Mouse (Mus musculus) kidney, embryonic 16.5 days (tissue): ENCODE data around the gene Ubxn7. TPM values are rescaled to one million over a fixed set of nuclear protein-coding genes. Genes with fewer than 3 reads are reported as not detected.

Experiments
- ATAC-seq: fragments of 200-750 bp; cut with Nextera tagmentation; 2 replicates; pipeline ENCODE4 v1.8.0; 2017; ENCODE audit warnings: moderate TSS enrichment; ENCODE audit not compliant: low FRiP score, low TSS enrichment
- H3K27ac ChIP-seq: fragments of 300-500 bp; sonication (generic); 2 replicates; pipeline ENCODE4 v1.5.1; 2014; ENCODE audit warnings: low read length
- H3K27me3 ChIP-seq: fragments of 300-500 bp; sonication (generic); 2 replicates; pipeline ENCODE4 v1.6.1; 2014; ENCODE audit warnings: low read length, control low read depth, mixed read lengths; ENCODE audit not compliant: insufficient read depth
- H3K36me3 ChIP-seq: fragments of 300-500 bp; sonication (generic); 2 replicates; pipeline ENCODE4 v1.6.1; 2014; ENCODE audit warnings: low read length, control low read depth, mixed read lengths; ENCODE audit not compliant: insufficient read depth
- H3K4me1 ChIP-seq: fragments of 300-500 bp; sonication (generic); 2 replicates; pipeline ENCODE4 v1.6.1; 2014; ENCODE audit warnings: low read length, control low read depth, mixed read lengths; ENCODE audit not compliant: insufficient read depth
- H3K4me2 ChIP-seq: fragments of 300-500 bp; sonication (generic); replicated peaks from 2 replicates; pipeline ENCODE4 v1.6.1; 2014; ENCODE audit warnings: low read depth, low read length
- H3K4me3 ChIP-seq: fragments of 300-500 bp; sonication (generic); 2 replicates; pipeline ENCODE4 v1.5.1; 2014; ENCODE audit warnings: mild to moderate bottlenecking, low read length
- H3K9ac ChIP-seq: fragments of 300-500 bp; sonication (generic); replicated peaks from 2 replicates; pipeline ENCODE4 v1.6.1; 2014; ENCODE audit warnings: low read length
- H3K9me3 ChIP-seq: fragments of 300-500 bp; sonication (generic); 2 replicates; pipeline ENCODE4 v1.6.1; 2016; ENCODE audit warnings: low read length, control low read depth
- WGBS: fragments of 180-500 bp; shearing (Covaris S2); extraction: QIAGEN DNeasy Blood & Tissue Kit; methylation state at CpG from one replicate; pipeline ENCODE4 v1.1.7; 2014; 5-methylcytosine and 5-hydroxymethylcytosine counted together
- polyA plus RNA-seq: library from polyadenylated mRNA; unstranded; fragments of >200 nt; fragmentation: Nextera tagmentation; extraction: Ambion mirVana; gene quantifications from 2 replicates; pipeline ENCODE4 v1.2.1, GENCODE M21; 2015

The Ubxn7 gene
- polyA plus RNA-seq, 1 experiment from 2014 or later: 23.2 TPM

DNA sequence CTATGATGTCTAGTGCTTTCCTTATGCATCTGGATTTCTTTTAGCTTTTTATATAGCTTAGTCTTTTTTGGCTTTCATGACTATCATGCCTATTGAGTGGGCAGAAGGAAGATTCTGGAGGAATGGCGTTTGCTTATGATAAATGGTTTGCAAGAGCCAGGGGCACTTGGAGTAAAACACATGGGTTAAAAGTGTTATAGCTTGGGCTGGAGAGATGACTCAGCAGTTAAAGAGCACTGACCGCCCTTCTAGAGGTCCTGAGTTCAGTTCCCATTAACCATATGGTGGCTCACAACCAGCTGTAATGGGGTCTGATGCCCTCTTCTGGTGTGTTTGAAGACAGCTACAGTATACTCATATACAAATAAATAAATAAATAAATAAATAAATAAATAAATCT, 31.5 kb downstream of the Ubxn7 start:
- H3K27me3 ChIP-seq: no peaks in the 10 kb centered on the region
- no peak for ATAC-seq

DNA sequence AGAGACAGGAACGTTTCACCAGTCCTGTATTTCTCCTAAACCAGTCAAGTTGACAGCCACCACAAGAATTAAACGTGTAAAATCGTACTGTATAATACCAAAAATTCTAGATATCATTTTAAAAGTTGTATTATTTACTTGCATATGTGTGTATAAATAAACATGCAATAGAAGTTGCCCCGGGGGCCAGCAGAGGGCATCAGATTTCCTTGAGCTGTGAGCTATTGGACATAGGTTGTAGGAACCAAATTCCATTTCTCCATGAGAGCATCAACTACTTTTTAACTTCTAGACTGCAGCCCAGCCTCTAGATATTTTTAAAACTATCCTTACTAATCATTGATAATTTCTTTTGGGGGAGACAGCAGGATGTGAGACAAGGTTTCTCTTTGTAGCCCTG, 39.3 kb downstream of the Ubxn7 start:
- no peaks in the 10 kb centered on the region for H3K27me3 ChIP-seq
- H3K9me3 ChIP-seq: no peaks in the 10 kb centered on the region
- ATAC-seq: no peak
- peaks cover 37% of the 10 kb centered on the region for H3K36me3 ChIP-seq
- H3K27ac ChIP-seq: no peak overlapping the region
- H3K9ac ChIP-seq: no peak overlapping the region
- WGBS: 92% methylated on average over 4 of the region's 4 CpGs
- H3K4me3 ChIP-seq: no peak overlapping the region
- H3K4me2 ChIP-seq: no peak overlapping the region
- no peaks in the 10 kb centered on the region for H3K4me1 ChIP-seq

More for the DNA sequence above, 31.5 kb downstream of the Ubxn7 start:
- WGBS: 85% methylated on average over 2 of the region's 2 CpGs
- Histone ChIP-seq H3K4me3 (no peak overlapping the region), H3K27ac (no peak overlapping the region), H3K9me3 (no peaks in the 10 kb centered on the region), H3K4me1 (no peaks in the 10 kb centered on the region), H3K4me2 (no peak overlapping the region), H3K9ac (no peak overlapping the region), H3K36me3 (peaks cover 30% of the 10 kb centered on the region)

DNA sequence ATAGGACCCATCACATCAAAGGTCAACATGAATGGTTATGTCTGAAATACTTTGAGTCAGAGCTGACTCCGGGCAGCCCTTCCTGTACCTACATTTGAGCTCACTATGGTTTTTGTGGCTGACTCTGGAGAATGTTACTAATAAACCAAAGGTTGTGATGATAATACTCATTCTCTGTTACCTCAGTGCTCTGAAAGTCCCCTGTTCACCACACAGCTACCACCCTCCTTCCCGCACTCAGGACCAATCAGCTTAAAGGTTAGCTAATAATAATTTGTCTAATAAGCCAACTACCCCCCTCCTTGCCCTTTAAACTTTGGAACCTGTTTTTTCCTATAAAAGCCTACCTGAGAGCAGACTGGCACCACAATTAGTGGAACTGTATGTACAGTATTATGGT, 47.5 kb downstream of the Ubxn7 start:
- WGBS: 100% methylated on average over 2 of the region's 2 CpGs
- Histone ChIP-seq H3K36me3 (peaks cover 56% of the 10 kb centered on the region), H3K9ac (no peak overlapping the region), H3K27me3 (no peaks in the 10 kb centered on the region), H3K9me3 (no peaks in the 10 kb centered on the region), H3K27ac (no peak overlapping the region), H3K4me1 (no peaks in the 10 kb centered on the region), H3K4me2 (no peak overlapping the region), H3K4me3 (no peak overlapping the region)
- no peak for ATAC-seq

DNA sequence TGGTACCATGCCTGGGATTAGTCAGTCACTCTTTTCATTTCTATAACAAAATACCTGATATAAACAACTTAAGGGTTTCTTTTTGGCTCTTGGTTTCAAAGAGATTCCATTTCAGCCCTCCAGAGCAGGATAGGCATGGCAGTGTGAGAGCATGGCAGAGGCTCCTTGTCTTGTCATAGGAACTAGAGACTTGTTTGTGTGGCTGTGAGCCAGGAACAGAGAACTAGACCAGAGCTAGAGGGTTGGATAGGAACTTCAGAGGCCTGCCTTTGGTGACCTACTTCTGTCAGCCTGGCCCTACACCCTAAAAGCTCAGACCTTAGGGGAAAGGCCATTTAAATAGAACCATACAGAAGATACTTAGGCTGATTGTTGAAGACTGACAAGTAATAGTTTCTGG, 50.8 kb downstream of the Ubxn7 start:
- Histone ChIP-seq H3K4me2 (no peak overlapping the region), H3K4me3 (no peak overlapping the region), H3K36me3 (peaks cover 52% of the 10 kb centered on the region), H3K27me3 (no peaks in the 10 kb centered on the region), H3K4me1 (no peaks in the 10 kb centered on the region), H3K27ac (no peak overlapping the region), H3K9me3 (no peaks in the 10 kb centered on the region), H3K9ac (no peak overlapping the region)
- ATAC-seq: no peak

DNA sequence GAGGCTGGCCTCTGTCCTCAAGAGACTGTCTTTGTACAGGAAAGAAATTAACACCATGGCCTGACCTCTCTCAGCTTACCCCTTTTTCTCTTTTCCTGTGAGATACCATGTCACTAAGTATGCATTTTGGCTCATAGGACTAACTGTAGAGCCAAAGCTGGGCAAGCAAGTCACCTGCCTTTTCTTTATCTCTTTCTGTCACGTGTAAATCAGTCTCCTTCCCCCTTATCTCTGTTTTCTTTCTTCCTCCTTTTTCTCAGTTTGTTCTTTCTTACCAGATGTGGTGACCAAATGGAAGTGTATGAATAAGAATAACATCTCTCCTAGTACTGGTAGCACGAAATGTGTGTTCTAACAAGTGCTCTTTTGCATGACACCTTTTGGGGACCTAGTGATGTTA, 52.8 kb downstream of the Ubxn7 start:
- Histone ChIP-seq H3K9me3 (no peaks in the 10 kb centered on the region), H3K4me1 (no peaks in the 10 kb centered on the region), H3K27me3 (no peaks in the 10 kb centered on the region), H3K27ac (no peak overlapping the region), H3K9ac (no peak overlapping the region), H3K4me3 (no peak overlapping the region), H3K4me2 (no peak overlapping the region), H3K36me3 (peaks cover 36% of the 10 kb centered on the region)
- WGBS: 85% methylated on average over 2 of the region's 2 CpGs
- ATAC-seq: no peak

DNA sequence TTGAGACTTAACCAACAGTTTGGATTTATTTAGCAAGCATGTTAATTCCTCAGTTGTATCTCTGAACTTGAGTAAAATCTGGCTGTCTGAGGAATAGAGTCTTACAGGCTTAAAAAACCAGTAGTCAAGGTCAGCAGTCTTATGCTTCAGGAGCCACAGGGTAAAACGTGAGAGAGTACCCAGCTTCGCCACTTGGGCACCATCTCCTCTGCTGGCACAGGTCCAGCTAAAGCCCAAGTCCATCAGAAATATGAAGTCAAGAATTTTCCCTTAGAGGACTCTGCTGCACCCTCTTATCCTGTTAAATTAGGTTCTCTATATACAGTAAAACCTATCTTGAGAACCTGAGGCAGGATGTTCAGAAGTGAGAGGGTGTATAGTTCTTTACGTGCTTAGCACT, 54.8 kb downstream of the Ubxn7 start:
- ATAC-seq: no peak
- Histone ChIP-seq H3K36me3 (peaks cover 32% of the 10 kb centered on the region), H3K4me1 (no peaks in the 10 kb centered on the region), H3K27ac (no peak overlapping the region), H3K9me3 (no peaks in the 10 kb centered on the region), H3K4me2 (no peak overlapping the region), H3K9ac (no peak overlapping the region), H3K4me3 (no peak overlapping the region), H3K27me3 (no peaks in the 10 kb centered on the region)
- WGBS: 88% methylated on average over 3 of the region's 3 CpGs

DNA sequence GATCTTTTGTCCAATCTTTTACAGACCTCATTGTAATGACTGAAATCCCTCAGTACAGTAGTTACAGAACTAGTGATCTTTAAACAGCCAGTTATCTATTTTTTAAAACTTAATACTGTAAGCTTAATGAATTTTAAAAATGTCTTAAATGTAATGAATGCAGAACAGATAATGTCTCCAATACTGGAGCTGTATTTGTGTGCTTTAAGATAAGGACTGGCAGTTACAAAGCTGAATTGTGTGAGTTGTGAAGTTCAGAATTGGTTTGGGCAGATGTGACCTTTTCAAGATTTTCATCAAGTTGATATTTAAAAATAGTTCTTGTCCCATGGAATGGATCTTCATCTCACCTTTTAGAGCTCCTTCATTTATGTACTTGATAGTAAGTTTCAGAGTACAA, 57.0 kb downstream of the Ubxn7 start:
- peaks cover 31% of the 10 kb centered on the region for H3K36me3 ChIP-seq

DNA sequence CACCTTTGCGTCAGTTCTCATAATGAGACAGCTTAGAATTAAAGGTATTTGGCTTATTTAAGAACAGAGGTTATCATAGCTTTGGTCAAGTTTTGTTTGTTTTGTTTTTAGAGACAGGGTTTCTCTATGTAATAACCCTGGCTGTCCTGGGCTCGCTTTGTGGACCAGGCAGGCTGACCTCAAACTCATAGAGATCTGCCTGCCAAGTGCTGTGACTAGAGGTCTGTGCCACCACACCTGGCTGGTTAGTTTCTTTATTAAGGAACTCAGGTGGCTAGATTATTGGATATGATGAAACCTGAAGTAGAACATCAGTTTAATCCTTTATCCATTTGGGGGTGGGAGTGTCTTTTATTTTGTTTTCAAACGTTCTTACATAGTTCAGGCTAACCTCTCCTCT, 57.8 kb downstream of the Ubxn7 start:
- WGBS: 81% methylated on average over 3 of the region's 3 CpGs
- Histone ChIP-seq H3K36me3 (peaks cover 27% of the 10 kb centered on the region), H3K4me3 (no peak overlapping the region), H3K4me1 (no peaks in the 10 kb centered on the region), H3K27ac (no peak overlapping the region), H3K9ac (no peak overlapping the region), H3K27me3 (no peaks in the 10 kb centered on the region), H3K4me2 (no peak overlapping the region), H3K9me3 (no peaks in the 10 kb centered on the region)
- ATAC-seq: no peak

More for the DNA sequence above, 57.0 kb downstream of the Ubxn7 start:
- no peak overlapping the region for H3K9ac ChIP-seq
- no peaks in the 10 kb centered on the region for H3K4me1 ChIP-seq
- H3K4me2 ChIP-seq: no peak overlapping the region
- H3K27ac ChIP-seq: no peak overlapping the region
- H3K27me3 ChIP-seq: no peaks in the 10 kb centered on the region
- H3K4me3 ChIP-seq: no peak overlapping the region
- no peaks in the 10 kb centered on the region for H3K9me3 ChIP-seq
- ATAC-seq: no peak

DNA sequence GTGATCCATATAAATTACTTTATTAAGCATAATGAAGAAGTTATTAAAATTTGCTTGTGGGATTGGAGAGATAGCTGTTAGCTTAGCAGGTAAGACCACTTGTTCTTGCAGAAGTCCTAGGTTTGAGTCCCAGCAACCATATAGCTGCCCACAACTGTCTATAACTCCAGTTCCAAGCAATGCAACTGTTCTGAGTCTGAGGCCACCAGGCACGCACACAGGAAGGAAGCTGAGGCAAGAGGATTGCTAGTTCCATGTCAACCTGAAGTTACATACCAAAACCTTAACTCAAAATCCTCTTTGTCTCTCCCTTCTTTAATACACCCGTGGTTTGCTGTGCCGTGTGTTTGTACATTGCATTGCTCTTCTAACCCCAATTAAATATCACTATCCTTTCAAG, 58.8 kb downstream of the Ubxn7 start:
- no peak overlapping the region for H3K4me3 ChIP-seq
- H3K36me3 ChIP-seq: peaks cover 19% of the 10 kb centered on the region; the same call in 1 of the 2 replicates
- no peaks in the 10 kb centered on the region for H3K9me3 ChIP-seq
- H3K4me1 ChIP-seq: 0 out of 2 replicates have a peak, but pooled peaks cover 3% of the 10 kb centered on the region
- no peak for ATAC-seq
- H3K27me3 ChIP-seq: no peaks in the 10 kb centered on the region
- no peak overlapping the region for H3K4me2 ChIP-seq
- no peak overlapping the region for H3K9ac ChIP-seq
- 97% methylated on average over 3 of the region's 3 CpGs for WGBS
- no peak overlapping the region for H3K27ac ChIP-seq

DNA sequence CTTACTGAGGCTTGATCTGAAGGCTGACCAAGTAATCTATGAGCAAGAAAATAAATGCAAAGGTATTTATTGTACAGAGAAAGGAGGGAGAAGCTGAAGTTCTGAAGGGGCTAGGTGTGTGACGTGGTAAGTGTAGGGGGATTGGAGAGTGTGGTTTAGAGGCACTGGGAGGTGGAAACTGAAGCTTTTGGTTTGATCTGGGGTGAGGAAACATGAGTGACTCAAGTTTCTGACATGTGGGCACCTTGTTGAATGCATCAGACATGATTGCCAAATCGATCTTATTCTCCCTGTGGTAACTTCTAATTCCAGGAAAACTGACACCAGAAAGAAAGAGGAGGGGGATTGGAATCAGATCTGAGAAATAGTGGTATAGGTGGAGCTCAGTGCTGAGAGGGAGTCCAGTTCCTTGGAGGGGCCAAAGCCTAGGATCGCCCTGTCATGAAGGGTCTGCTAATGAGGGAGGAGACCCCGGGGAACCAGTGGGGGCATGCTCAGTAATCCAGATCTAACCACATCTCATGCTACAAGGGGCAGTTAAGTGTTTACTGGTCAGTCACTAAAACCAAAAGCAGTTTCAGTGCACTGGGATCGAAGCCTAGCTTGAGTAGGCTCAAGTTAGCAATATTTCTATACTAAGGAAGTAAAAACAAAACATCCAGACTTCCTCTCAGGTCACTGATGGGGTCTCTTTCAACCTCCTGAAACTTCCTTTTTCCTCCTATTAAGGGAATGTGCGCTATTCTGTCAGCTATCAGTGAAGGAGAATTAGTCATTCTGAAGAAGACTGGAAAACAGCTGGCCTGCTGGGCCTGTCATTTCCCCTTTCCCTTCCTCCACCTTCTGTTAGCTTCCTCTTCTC, 63.9 kb downstream of the Ubxn7 start:
- no peak overlapping the region for H3K4me2 ChIP-seq
- WGBS: 57% methylated on average over 6 of the region's 6 CpGs

More for the DNA sequence above, 63.9 kb downstream of the Ubxn7 start:
- Histone ChIP-seq H3K27me3 (no peaks in the 10 kb centered on the region), H3K4me3 (no peak overlapping the region), H3K9me3 (no peaks in the 10 kb centered on the region), H3K4me1 (0 out of 2 replicates have a peak, but pooled peaks cover 5% of the 10 kb centered on the region), H3K9ac (0 out of 2 replicates have a peak overlapping the region, but pooled peaks have one; percentile 31), H3K36me3 (peaks cover 7% of the 10 kb centered on the region; the same call in 1 of the 2 replicates), H3K27ac (peak overlapping the region; percentile 66)
- no peak for ATAC-seq
